Mouse (Mus musculus): Measurements from ENCODE around the gene Esp18. TPM values are rescaled to one million over a fixed set of nuclear protein-coding genes. Genes with fewer than 3 reads are reported as not detected.

The Esp18 gene
- not detected for total RNA-seq (2022)

DNA sequence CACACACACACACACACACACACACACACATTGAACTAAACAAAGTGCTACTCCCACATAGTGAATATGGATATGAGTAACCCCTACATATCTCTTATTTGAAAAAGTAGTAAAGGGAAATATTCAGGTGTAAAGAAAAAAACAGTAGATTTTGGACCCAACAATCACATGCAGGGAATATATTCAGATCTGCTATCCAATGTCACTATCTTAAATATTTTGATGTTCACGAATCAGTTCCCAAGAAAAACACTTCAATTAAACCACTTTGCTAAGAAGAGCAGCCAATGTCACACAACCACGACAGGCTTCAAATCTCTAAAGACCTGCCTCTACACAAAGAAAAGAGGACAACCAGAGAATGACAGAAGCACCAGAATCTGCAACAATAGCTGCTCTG lies at the start of gene Esp18:
Esp18 (plus strand) TSS at position 301 of the 400 bp plus-strand sequence.
- DNase-seq (ENCODE audit: low spot score): no peak

GRCm38 (mm10) chr17:39363316-39363715 lies 42.8 kb upstream of the Esp18 start:
- no peak for DNase-seq (ENCODE audit: low spot score)

Small RNA genes lying within 50 kb of the gene (microRNA-seq; reads per million reads assigned to microRNA genes)
- gene Gm26429: not detected

Other genes with a start within 250 kb of the Esp18 start
- not detected for gene Esp16, start 129.8 kb downstream of the Esp18 start, total RNA-seq (2022)
- not detected for gene Esp15, start 234.6 kb downstream of the Esp18 start, total RNA-seq (2022)

Data from heart, adult 8-10 months (tissue).